Mouse (Mus musculus) heart, postnatal 0 days (tissue): ENCODE results near the gene Mrpl48. TPM values are rescaled to one million over a fixed set of nuclear protein-coding genes. Genes with fewer than 3 reads are reported as not detected.

ENCODE experiments used
- ATAC-seq: fragments of 200-750 bp; cut with Nextera tagmentation; 2 replicates; pipeline ENCODE4 v1.8.0; 2017; ENCODE audit warnings: low read depth, moderate number of reproducible peaks, moderate library complexity; ENCODE audit not compliant: insufficient read depth
- DNase-seq: peaks from one replicate; pipeline ENCODE4 v3.0.0-alpha.2; 2016; ENCODE audit warnings: low spot score
- H3K27ac ChIP-seq: fragments of 300-500 bp; sonication (generic); 2 replicates; pipeline ENCODE4 v1.5.1; 2014; ENCODE audit warnings: low read depth, mild to moderate bottlenecking
- H3K27me3 ChIP-seq: fragments of 300-500 bp; sonication (generic); 2 replicates; pipeline ENCODE4 v1.6.1; 2014; ENCODE audit warnings: low read length, mixed read lengths; ENCODE audit not compliant: control insufficient read depth, insufficient read depth
- H3K36me3 ChIP-seq: fragments of 300-500 bp; sonication (generic); replicated peaks from 2 replicates; pipeline ENCODE4 v1.6.1; 2014; ENCODE audit warnings: low read length, mixed read lengths; ENCODE audit not compliant: control insufficient read depth, insufficient read depth
- H3K4me1 ChIP-seq: fragments of 300-500 bp; sonication (generic); 2 replicates; pipeline ENCODE4 v1.6.1; 2014; ENCODE audit warnings: antibody characterized with exemption; ENCODE audit not compliant: control insufficient read depth, insufficient read depth
- H3K4me2 ChIP-seq: fragments of 300-500 bp; sonication (generic); 2 replicates; pipeline ENCODE4 v1.6.1; 2014; ENCODE audit warnings: low read depth, mild to moderate bottlenecking, low read length, moderate library complexity
- H3K4me3 ChIP-seq: fragments of 300-500 bp; sonication (generic); 2 replicates; pipeline ENCODE4 v1.5.1; 2014; ENCODE audit warnings: low read depth, low read length
- H3K9ac ChIP-seq: fragments of 300-500 bp; sonication (generic); replicated peaks from 2 replicates; pipeline ENCODE4 v1.6.1; 2014; ENCODE audit warnings: low read depth, low read length, mixed read lengths
- H3K9me3 ChIP-seq: fragments of 300-500 bp; sonication (generic); replicated peaks from 2 replicates; pipeline ENCODE4 v1.6.1; 2016; ENCODE audit warnings: low read length; ENCODE audit not compliant: control insufficient read depth
- CTCF ChIP-seq: IDR thresholded peaks from 2 replicates; pipeline ENCODE4 v1.5.1; 2016; ENCODE audit warnings: antibody characterized with exemption, control low read depth, low read depth
- EP300 ChIP-seq: IDR thresholded peaks from 2 replicates; pipeline ENCODE4 v1.6.1; 2016; ENCODE audit warnings: antibody characterized with exemption, low read depth
- WGBS: fragments of 180-500 bp; shearing (Covaris S2); extraction: QIAGEN DNeasy Blood & Tissue Kit; methylation state at CpG from one replicate; pipeline ENCODE4 v1.1.7; 2014; 5-methylcytosine and 5-hydroxymethylcytosine counted together
- polyA plus RNA-seq: library from polyadenylated mRNA; unstranded; fragments of >200 nt; fragmentation: Nextera tagmentation; extraction: Ambion mirVana; gene quantifications from 2 replicates; pipeline ENCODE4 v1.2.1, GENCODE M21; 2015
- total RNA-seq: library from RNA; depleted of rRNA; stranded (reverse); fragments of >200 nt; gene quantifications from 2 replicates; pipeline ENCODE4 v1.2.3, GENCODE M21; 2014; ENCODE audit warnings: low replicate concordance

The Mrpl48 gene
- total and polyA plus RNA-seq, 2 experiments from 2014 or later: 32.6 to 119 TPM

DNA sequence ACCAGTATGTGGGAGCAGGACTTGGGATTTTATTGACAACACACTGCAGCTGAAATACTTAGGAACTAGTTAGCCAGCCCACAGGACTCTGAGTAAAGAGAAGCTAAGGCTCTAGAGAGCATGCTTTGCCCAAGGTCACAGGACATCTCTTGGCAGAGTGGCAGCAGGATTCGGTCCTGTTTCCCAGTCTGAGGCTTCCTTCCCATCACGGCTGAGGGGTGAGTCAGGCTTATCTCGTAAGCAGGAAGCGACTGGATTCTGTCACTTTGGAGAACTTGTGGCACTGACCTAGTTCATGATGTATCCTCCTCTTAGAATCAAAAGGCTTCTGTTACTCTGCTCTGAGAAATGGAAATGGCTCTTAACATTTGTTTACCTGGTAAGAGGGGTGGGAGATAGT, 60.5 kb downstream of the Mrpl48 start:
- no peak overlapping the region for H3K4me2 ChIP-seq
- no peaks in the 10 kb centered on the region for H3K9me3 ChIP-seq
- WGBS: 16% methylated on average over 4 of the region's 4 CpGs
- no peak overlapping the region for H3K4me3 ChIP-seq
- peaks cover 3% of the 10 kb centered on the region; the same call in 1 of the 2 replicates for H3K4me1 ChIP-seq
- no peak overlapping the region for H3K9ac ChIP-seq
- peak overlapping the region; percentile 11; the same call in 1 of the 2 replicates for H3K27ac ChIP-seq
- DNase-seq (no peak), ATAC-seq (no peak)
- TF ChIP-seq EP300 (no peak), CTCF (no peak)
- H3K36me3 ChIP-seq: peaks cover 24% of the 10 kb centered on the region
- H3K27me3 ChIP-seq: no peaks in the 10 kb centered on the region

DNA sequence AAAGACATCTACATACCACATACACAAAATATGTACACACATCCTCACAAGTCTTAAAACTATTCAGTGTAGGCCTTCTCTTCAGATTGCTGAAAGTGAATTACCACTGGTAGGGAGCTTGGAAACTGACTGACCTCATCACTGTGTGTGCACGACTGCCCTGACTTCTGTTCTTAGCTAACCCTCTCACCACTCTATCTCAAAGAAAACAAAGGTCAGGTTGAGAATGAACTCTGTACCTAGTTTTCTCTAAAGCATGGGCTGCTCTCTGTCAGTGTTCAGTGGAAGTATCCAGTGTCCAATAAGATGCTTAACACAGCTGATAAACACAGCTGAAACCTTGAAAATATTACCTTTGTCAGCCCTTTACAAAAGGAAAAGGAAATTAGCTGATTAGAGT, 63.7 kb downstream of the Mrpl48 start:
- Histone ChIP-seq H3K9ac (no peak overlapping the region), H3K4me1 (peaks cover 3% of the 10 kb centered on the region; the same call in 1 of the 2 replicates), H3K27ac (no peak overlapping the region), H3K9me3 (no peaks in the 10 kb centered on the region), H3K4me2 (no peak overlapping the region), H3K27me3 (no peaks in the 10 kb centered on the region), H3K4me3 (no peak overlapping the region), H3K36me3 (peaks cover 19% of the 10 kb centered on the region)
- TF ChIP-seq CTCF (no peak), EP300 (no peak)
- WGBS: 46% methylated on average over 1 of the region's 1 CpGs
- ATAC-seq (no peak), DNase-seq (no peak)

GRCm38 (mm10) chr7:100539516-100539915, 68.6 kb downstream of the Mrpl48 start:
- Histone ChIP-seq H3K4me3 (no peak overlapping the region), H3K4me1 (peaks cover 10% of the 10 kb centered on the region), H3K36me3 (peaks cover 18% of the 10 kb centered on the region), H3K9ac (no peak overlapping the region), H3K27ac (no peak overlapping the region), H3K9me3 (no peaks in the 10 kb centered on the region), H3K4me2 (no peak overlapping the region), H3K27me3 (no peaks in the 10 kb centered on the region)
- WGBS: 89% methylated on average over 9 of the region's 9 CpGs
- ATAC-seq (no peak), DNase-seq (no peak)
- TF ChIP-seq CTCF (no peak), EP300 (no peak)

DNA sequence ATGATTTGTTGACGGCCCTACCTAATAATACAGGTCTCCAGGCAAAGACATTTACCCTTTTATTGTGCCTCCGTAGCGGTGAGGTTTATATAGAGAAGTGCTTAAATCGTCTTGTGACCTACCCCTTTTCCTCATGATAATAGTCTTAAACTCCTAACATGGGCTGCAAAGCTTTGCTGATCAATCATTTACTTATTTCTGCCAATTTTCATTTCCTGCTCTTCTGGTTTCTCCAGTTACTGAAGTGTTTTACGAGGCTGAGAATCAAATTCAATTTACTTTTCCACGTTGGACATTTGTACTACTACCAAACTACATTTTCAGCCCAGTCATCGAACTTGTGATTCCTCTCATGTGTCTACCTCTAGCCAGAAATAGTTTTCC, 70.6 kb downstream of the Mrpl48 start:
- Histone ChIP-seq H3K4me1 (peaks cover 10% of the 10 kb centered on the region), H3K9ac (peak overlapping the region; percentile 73), H3K9me3 (no peaks in the 10 kb centered on the region), H3K27ac (peak overlapping the region; percentile 76; the same call in 1 of the 2 replicates), H3K4me3 (peak overlapping the region; percentile 82), H3K36me3 (peaks cover 18% of the 10 kb centered on the region), H3K4me2 (peak overlapping the region; percentile 66), H3K27me3 (no peaks in the 10 kb centered on the region)
- DNase-seq (no peak), ATAC-seq (no peak)
- 31% methylated on average over 7 of the region's 7 CpGs for WGBS
- TF ChIP-seq CTCF: no peak
- no peak for TF ChIP-seq EP300

GRCm38 (mm10) chr7:100536804-100537518, 71.1 kb downstream of the Mrpl48 start, which contains the start of gene Coa4:
Gene Coa4, plus strand, starts transcription at chr7:100537071.
- DNase-seq (peak; percentile 97), ATAC-seq (peak; percentile 100)
- Histone ChIP-seq H3K4me1 (peaks cover 10% of the 10 kb centered on the region), H3K4me2 (peak within 1 kb of the TSS; percentile 66), H3K27ac (peak within 1 kb of the TSS; percentile 76), H3K9me3 (no peaks in the 10 kb centered on the region), H3K27me3 (no peaks in the 10 kb centered on the region), H3K9ac (peak within 1 kb of the TSS; percentile 73), H3K36me3 (peaks cover 18% of the 10 kb centered on the region), H3K4me3 (peak within 1 kb of the TSS; percentile 82)
- TF ChIP-seq CTCF (peak; percentile 6; the same call in 1 of the 2 replicates), EP300 (no peak)
- under 1% methylated on average over 33 of the region's 33 CpGs for WGBS
